Mouse (Mus musculus) midbrain, embryonic 11.5 days (tissue): Measurements from ENCODE around the gene Mrpl45. TPM values are rescaled to one million over a fixed set of nuclear protein-coding genes. Genes with fewer than 3 reads are reported as not detected.

Experiments used
- ATAC-seq: fragments of 200-750 bp; cut with Nextera tagmentation; 2 replicates; pipeline ENCODE4 v1.8.0; 2017; ENCODE audit warnings: moderate TSS enrichment, moderate library complexity; ENCODE audit not compliant: low FRiP score
- DNase-seq: peaks from one replicate; pipeline ENCODE4 v3.0.0; 2015; ENCODE audit warnings: low spot score; ENCODE audit errors: missing footprints
- H3K27ac ChIP-seq: fragments of 300-500 bp; sonication (generic); 2 replicates; pipeline ENCODE4 v1.5.1; 2014; ENCODE audit warnings: low read depth, low read length
- H3K27me3 ChIP-seq: fragments of 300-500 bp; sonication (generic); 2 replicates; pipeline ENCODE4 v1.6.1; 2014; ENCODE audit warnings: mild to moderate bottlenecking, low read length, moderate library complexity, mixed read lengths; ENCODE audit not compliant: control insufficient read depth, insufficient read depth
- H3K36me3 ChIP-seq: fragments of 300-500 bp; sonication (generic); 2 replicates; pipeline ENCODE4 v1.6.1; 2014; ENCODE audit warnings: mild to moderate bottlenecking, low read length, moderate library complexity, mixed read lengths; ENCODE audit not compliant: control insufficient read depth, insufficient read depth
- H3K4me1 ChIP-seq: fragments of 300-500 bp; sonication (generic); 2 replicates; pipeline ENCODE4 v1.6.1; 2014; ENCODE audit warnings: low read length; ENCODE audit not compliant: control insufficient read depth, insufficient read depth
- H3K4me2 ChIP-seq: fragments of 300-500 bp; sonication (generic); 2 replicates; pipeline ENCODE4 v1.6.1; 2014; ENCODE audit warnings: mild to moderate bottlenecking, moderate library complexity
- H3K4me3 ChIP-seq: fragments of 300-500 bp; sonication (generic); 2 replicates; pipeline ENCODE4 v1.5.1; 2014; ENCODE audit warnings: low read depth, low read length
- H3K9ac ChIP-seq: fragments of 300-500 bp; sonication (generic); 2 replicates; pipeline ENCODE4 v1.6.1; 2014; ENCODE audit warnings: low read length
- H3K9me3 ChIP-seq: fragments of 300-500 bp; sonication (generic); 2 replicates; pipeline ENCODE4 v1.6.1; 2016; ENCODE audit warnings: low read length; ENCODE audit not compliant: control insufficient read depth
- WGBS: fragments of 180-500 bp; shearing (Covaris S2); extraction: QIAGEN DNeasy Blood & Tissue Kit; methylation state at CpG from one replicate; pipeline ENCODE4 v1.1.7; 2014; 5-methylcytosine and 5-hydroxymethylcytosine counted together
- polyA plus RNA-seq: library from polyadenylated mRNA; unstranded; fragments of >200 nt; fragmentation: Nextera tagmentation; extraction: Ambion mirVana; gene quantifications from 2 replicates; pipeline ENCODE4 v1.2.1, GENCODE M21; 2014

Gene Mrpl45
- polyA plus RNA-seq, 1 experiment from 2014 or later = 58.9 TPM

- H3K9me3 ChIP-seq = no peaks in the 10 kb centered on the region
- 0 out of 2 replicates have a peak, but pooled peaks cover 3% of the 10 kb centered on the region for H3K4me1 ChIP-seq
- H3K27ac ChIP-seq = no peak overlapping the region
- no peak for DNase-seq
- no peak overlapping the region for H3K4me3 ChIP-seq
- no peak overlapping the region for H3K9ac ChIP-seq
- H3K4me2 ChIP-seq = no peak overlapping the region
- ATAC-seq = no peak
- H3K27me3 ChIP-seq = no peaks in the 10 kb centered on the region
- H3K36me3 ChIP-seq = no peaks in the 10 kb centered on the region
Observed at GRCm38 (mm10) chr11:97287643-97288042, 27.9 kb upstream of the Mrpl45 start.

GRCm38 (mm10) chr11:97289276-97290230, 26.0 kb upstream of the Mrpl45 start:
- no peak overlapping the region for H3K4me2 ChIP-seq
- 52% methylated on average over 12 of the region's 12 CpGs for WGBS
- no peak for DNase-seq
- ATAC-seq = no peak
- H3K9me3 ChIP-seq = no peaks in the 10 kb centered on the region
- H3K4me3 ChIP-seq = no peak overlapping the region
- no peaks in the 10 kb centered on the region for H3K27me3 ChIP-seq
- no peak overlapping the region for H3K27ac ChIP-seq
- H3K9ac ChIP-seq = no peak overlapping the region
- H3K4me1 ChIP-seq = 0 out of 2 replicates have a peak, but pooled peaks cover 3% of the 10 kb centered on the region
- H3K36me3 ChIP-seq = no peaks in the 10 kb centered on the region

- Histone ChIP-seq H3K9ac (no peak overlapping the region), H3K4me3 (no peak overlapping the region), H3K4me1 (0 out of 2 replicates have a peak, but pooled peaks cover 3% of the 10 kb centered on the region), H3K9me3 (no peaks in the 10 kb centered on the region), H3K36me3 (no peaks in the 10 kb centered on the region), H3K27ac (no peak overlapping the region), H3K4me2 (no peak overlapping the region), H3K27me3 (no peaks in the 10 kb centered on the region)
- ATAC-seq (no peak), DNase-seq (no peak)
- WGBS = 93% methylated on average over 1 of the region's 1 CpGs
Observed at GRCm38 (mm10) chr11:97292731-97293130, 22.8 kb upstream of the Mrpl45 start.

GRCm38 (mm10) chr11:97296542-97296941, 19.0 kb upstream of the Mrpl45 start:
- no peak overlapping the region for H3K4me2 ChIP-seq
- 94% methylated on average over 3 of the region's 4 CpGs for WGBS
- H3K4me1 ChIP-seq = no peaks in the 10 kb centered on the region
- no peaks in the 10 kb centered on the region for H3K9me3 ChIP-seq
- H3K4me3 ChIP-seq = no peak overlapping the region
- no peak for ATAC-seq
- no peak overlapping the region for H3K9ac ChIP-seq
- H3K27ac ChIP-seq = no peak overlapping the region
- DNase-seq = no peak
- no peaks in the 10 kb centered on the region for H3K27me3 ChIP-seq
- no peaks in the 10 kb centered on the region for H3K36me3 ChIP-seq

GRCm38 (mm10) chr11:97299939-97300338, 15.6 kb upstream of the Mrpl45 start:
- Histone ChIP-seq H3K36me3 (no peaks in the 10 kb centered on the region), H3K9ac (no peak overlapping the region), H3K4me2 (no peak overlapping the region), H3K9me3 (no peaks in the 10 kb centered on the region), H3K4me3 (no peak overlapping the region), H3K27me3 (no peaks in the 10 kb centered on the region), H3K27ac (no peak overlapping the region), H3K4me1 (no peaks in the 10 kb centered on the region)
- DNase-seq = no peak
- no peak for ATAC-seq
- WGBS = 94% methylated on average over 2 of the region's 2 CpGs

- no peak overlapping the region for H3K27ac ChIP-seq
- H3K27me3 ChIP-seq = no peaks in the 10 kb centered on the region
- H3K4me3 ChIP-seq = no peak overlapping the region
- no peak overlapping the region for H3K9ac ChIP-seq
- no peaks in the 10 kb centered on the region for H3K4me1 ChIP-seq
- no peak overlapping the region for H3K4me2 ChIP-seq
- WGBS = 94% methylated on average over 16 of the region's 16 CpGs
- H3K36me3 ChIP-seq = no peaks in the 10 kb centered on the region
- no peaks in the 10 kb centered on the region for H3K9me3 ChIP-seq
- DNase-seq (no peak), ATAC-seq (no peak)
Observed at GRCm38 (mm10) chr11:97301406-97301805, 14.1 kb upstream of the Mrpl45 start.

- H3K4me2 ChIP-seq = no peak overlapping the region
- H3K27ac ChIP-seq = no peak overlapping the region
- ATAC-seq (no peak), DNase-seq (no peak)
- WGBS = 33% methylated on average over 7 of the region's 7 CpGs
- no peaks in the 10 kb centered on the region for H3K9me3 ChIP-seq
- no peak overlapping the region for H3K9ac ChIP-seq
- no peaks in the 10 kb centered on the region for H3K36me3 ChIP-seq
- no peaks in the 10 kb centered on the region for H3K4me1 ChIP-seq
- no peaks in the 10 kb centered on the region for H3K27me3 ChIP-seq
- no peak overlapping the region for H3K4me3 ChIP-seq
Observed at GRCm38 (mm10) chr11:97302231-97302781, 13.2 kb upstream of the Mrpl45 start.

GRCm38 (mm10) chr11:97304631-97305030, 10.9 kb upstream of the Mrpl45 start:
- DNase-seq (no peak), ATAC-seq (no peak)
- Histone ChIP-seq H3K4me2 (no peak overlapping the region), H3K27ac (no peak overlapping the region), H3K36me3 (no peaks in the 10 kb centered on the region), H3K4me1 (peaks cover 3% of the 10 kb centered on the region; the same call in 1 of the 2 replicates), H3K27me3 (no peaks in the 10 kb centered on the region), H3K9ac (no peak overlapping the region), H3K9me3 (no peaks in the 10 kb centered on the region), H3K4me3 (no peak overlapping the region)
- 88% methylated on average over 5 of the region's 5 CpGs for WGBS

GRCm38 (mm10) chr11:97307294-97308069, 8.0 kb upstream of the Mrpl45 start:
- peaks cover 11% of the 10 kb centered on the region for H3K4me1 ChIP-seq
- H3K36me3 ChIP-seq = no peaks in the 10 kb centered on the region
- no peak for DNase-seq
- no peak overlapping the region for H3K4me2 ChIP-seq
- H3K9me3 ChIP-seq = no peaks in the 10 kb centered on the region
- WGBS = 94% methylated on average over 11 of the region's 11 CpGs
- no peak overlapping the region for H3K9ac ChIP-seq
- H3K27ac ChIP-seq = no peak overlapping the region
- H3K4me3 ChIP-seq = no peak overlapping the region
- no peaks in the 10 kb centered on the region for H3K27me3 ChIP-seq
- ATAC-seq = no peak
